Mouse (Mus musculus) stomach, embryonic 15.5 days (tissue): ENCODE measurements around the gene Ifnar1. TPM values are rescaled to one million over a fixed set of nuclear protein-coding genes. Genes with fewer than 3 reads are reported as not detected.

Experiments
- ATAC-seq: fragments of 200-750 bp; cut with Nextera tagmentation; 2 replicates; pipeline ENCODE4 v1.8.0; 2017; ENCODE audit warnings: low read depth, moderate number of reproducible peaks, moderate TSS enrichment; ENCODE audit not compliant: insufficient read depth, low FRiP score
- H3K27ac ChIP-seq: fragments of 300-500 bp; sonication (generic); 2 replicates; pipeline ENCODE4 v1.5.1; 2015; ENCODE audit warnings: mild to moderate bottlenecking, inconsistent platforms
- H3K27me3 ChIP-seq: fragments of 300-500 bp; sonication (generic); replicated peaks from 2 replicates; pipeline ENCODE4 v1.6.1; 2015; ENCODE audit warnings: inconsistent platforms
- H3K36me3 ChIP-seq: fragments of 300-500 bp; sonication (generic); 2 replicates; pipeline ENCODE4 v1.6.1; 2015; ENCODE audit warnings: inconsistent platforms
- H3K4me1 ChIP-seq: fragments of 300-500 bp; sonication (generic); 2 replicates; pipeline ENCODE4 v1.6.1; 2015; ENCODE audit warnings: inconsistent platforms
- H3K4me2 ChIP-seq: fragments of 300-500 bp; sonication (generic); 2 replicates; pipeline ENCODE4 v1.6.1; 2015; ENCODE audit warnings: mild to moderate bottlenecking, inconsistent platforms
- H3K4me3 ChIP-seq: fragments of 300-500 bp; sonication (generic); replicated peaks from 2 replicates; pipeline ENCODE4 v1.5.1; 2015; ENCODE audit warnings: inconsistent platforms
- H3K9ac ChIP-seq: fragments of 300-500 bp; sonication (generic); 2 replicates; pipeline ENCODE4 v1.6.1; 2015; ENCODE audit warnings: inconsistent platforms
- H3K9me3 ChIP-seq: fragments of 300-500 bp; sonication (generic); 2 replicates; pipeline ENCODE4 v1.6.1; 2016; ENCODE audit warnings: inconsistent platforms
- WGBS: fragments of 180-500 bp; shearing (Covaris S2); methylation state at CpG from one replicate; pipeline ENCODE4 v1.1.7; 2015; 5-methylcytosine and 5-hydroxymethylcytosine counted together
- polyA plus RNA-seq: library from polyadenylated mRNA; unstranded; fragments of >200 nt; fragmentation: Nextera tagmentation; extraction: Ambion mirVana; gene quantifications from 2 replicates; pipeline ENCODE4 v1.2.1, GENCODE M21; 2015

Ifnar1 gene
- polyA plus RNA-seq, 1 experiment from 2014 or later, result 48.8 TPM

GRCm38 (mm10) chr16:91546391-91546835 lies 61.4 kb downstream of the Ifnar1 start:
- peaks cover 28% of the 10 kb centered on the region for H3K4me1 ChIP-seq
- no peaks in the 10 kb centered on the region for H3K27me3 ChIP-seq
- peak overlapping the region; percentile 71 for H3K4me3 ChIP-seq
- no peaks in the 10 kb centered on the region for H3K9me3 ChIP-seq
- peak overlapping the region; percentile 60 for H3K4me2 ChIP-seq
- H3K9ac ChIP-seq, result peak overlapping the region; percentile 51; the same call in 1 of the 2 replicates
- no peaks in the 10 kb centered on the region for H3K36me3 ChIP-seq
- WGBS, result 18% methylated on average over 14 of the region's 14 CpGs
- ATAC-seq, result peak; percentile 37; the same call in 1 of the 2 replicates
- H3K27ac ChIP-seq, result peak overlapping the region; percentile 75

GRCm38 (mm10) chr16:91546836-91547741 lies 62.1 kb downstream of the Ifnar1 start, which contains the start of gene Ifngr2:
TSS of gene Ifngr2 (plus strand) at chr16:91547072.
- H3K9me3 ChIP-seq, result no peaks in the 10 kb centered on the region
- peak within 1 kb of the TSS; percentile 60 for H3K4me2 ChIP-seq
- peak within 1 kb of the TSS; percentile 75 for H3K27ac ChIP-seq

DNA sequence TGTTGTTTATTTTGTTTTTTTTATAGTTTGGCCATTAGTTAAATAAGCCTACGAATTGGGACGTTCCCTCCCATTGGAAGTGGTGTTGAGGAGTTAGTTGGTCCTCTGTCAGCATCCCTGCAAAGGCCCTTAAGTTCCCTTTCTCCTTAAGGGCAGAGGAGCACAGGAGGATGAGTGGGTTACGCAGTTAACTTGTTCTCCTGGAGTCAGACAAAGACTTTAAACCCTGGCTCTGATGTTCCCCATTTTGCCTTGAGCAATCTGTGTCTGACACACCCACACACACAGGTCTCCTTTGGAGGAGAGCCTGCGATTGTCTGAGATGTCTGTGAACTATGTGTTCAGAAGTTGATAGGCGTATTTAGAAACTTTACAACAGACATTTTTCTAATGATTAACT lies 62.9 kb downstream of the Ifnar1 start:
- Histone ChIP-seq H3K4me2 (peak overlapping the region; percentile 60), H3K4me3 (peak overlapping the region; percentile 71), H3K27ac (no peak overlapping the region), H3K9me3 (no peaks in the 10 kb centered on the region), H3K4me1 (peaks cover 28% of the 10 kb centered on the region), H3K9ac (no peak overlapping the region), H3K27me3 (no peaks in the 10 kb centered on the region), H3K36me3 (no peaks in the 10 kb centered on the region; the same call in 1 of the 2 replicates)
- 48% methylated on average over 5 of the region's 5 CpGs for whole genome bisulfite sequencing
- no peak for ATAC-seq

More at GRCm38 (mm10) chr16:91546836-91547741, 62.1 kb downstream of the Ifnar1 start, which contains the start of gene Ifngr2:
- Histone ChIP-seq H3K4me3 (peak within 1 kb of the TSS; percentile 71), H3K27me3 (no peaks in the 10 kb centered on the region), H3K4me1 (peaks cover 24% of the 10 kb centered on the region), H3K9ac (peak within 1 kb of the TSS; percentile 51), H3K36me3 (no peaks in the 10 kb centered on the region)
- peak; percentile 84 for ATAC-seq
- WGBS, result under 1% methylated on average over 61 of the region's 74 CpGs

GRCm38 (mm10) chr16:91548586-91548985 lies 63.5 kb downstream of the Ifnar1 start:
- H3K4me2 ChIP-seq, result peak overlapping the region; percentile 38
- H3K36me3 ChIP-seq, result no peaks in the 10 kb centered on the region; the same call in 1 of the 2 replicates
- no peak overlapping the region for H3K9ac ChIP-seq
- ATAC-seq, result no peak
- H3K27ac ChIP-seq, result peak overlapping the region; percentile 12; the same call in 1 of the 2 replicates
- H3K27me3 ChIP-seq, result no peaks in the 10 kb centered on the region
- H3K9me3 ChIP-seq, result no peaks in the 10 kb centered on the region
- 37% methylated on average over 5 of the region's 5 CpGs for WGBS
- H3K4me1 ChIP-seq, result peaks cover 34% of the 10 kb centered on the region
- peak overlapping the region; percentile 24; the same call in 1 of the 2 replicates for H3K4me3 ChIP-seq

DNA sequence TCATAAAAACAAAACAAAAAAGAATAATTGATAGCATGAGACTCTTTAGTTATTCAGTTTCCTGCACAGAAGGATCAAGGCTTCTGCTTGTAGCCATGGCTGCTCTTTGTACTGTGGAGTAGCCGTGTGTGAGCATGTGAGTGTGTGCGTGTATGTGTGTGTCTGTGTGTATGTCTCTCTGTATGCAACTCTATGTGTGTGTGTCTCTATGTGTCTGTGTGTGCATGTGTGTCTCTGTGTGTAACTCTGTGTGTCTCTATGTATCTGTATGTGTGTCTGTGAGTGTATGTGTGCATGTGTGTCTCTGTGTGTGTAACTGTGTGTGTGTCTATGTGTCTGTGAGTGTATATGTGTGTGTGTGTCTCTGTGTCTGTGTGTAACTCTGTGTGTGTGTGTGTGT lies 64.0 kb downstream of the Ifnar1 start:
- H3K36me3 ChIP-seq, result no peaks in the 10 kb centered on the region; the same call in 1 of the 2 replicates
- H3K27me3 ChIP-seq, result no peaks in the 10 kb centered on the region
- peak overlapping the region; percentile 38 for H3K4me2 ChIP-seq
- H3K27ac ChIP-seq, result peak overlapping the region; percentile 12; the same call in 1 of the 2 replicates
- WGBS, result 70% methylated on average over 2 of the region's 2 CpGs
- ATAC-seq, result no peak
- no peaks in the 10 kb centered on the region for H3K9me3 ChIP-seq
- H3K9ac ChIP-seq, result no peak overlapping the region
- peak overlapping the region; percentile 24; the same call in 1 of the 2 replicates for H3K4me3 ChIP-seq
- peaks cover 38% of the 10 kb centered on the region for H3K4me1 ChIP-seq

- no peak overlapping the region for H3K4me2 ChIP-seq
- no peak overlapping the region for H3K9ac ChIP-seq
- 66% methylated on average over 5 of the region's 5 CpGs for WGBS
- no peaks in the 10 kb centered on the region for H3K9me3 ChIP-seq
- peak overlapping the region; percentile 48; the same call in 1 of the 2 replicates for H3K27ac ChIP-seq
- H3K4me3 ChIP-seq, result no peak overlapping the region
- peaks cover 38% of the 10 kb centered on the region for H3K4me1 ChIP-seq
- ATAC-seq, result no peak
- no peaks in the 10 kb centered on the region; the same call in 1 of the 2 replicates for H3K36me3 ChIP-seq
- no peaks in the 10 kb centered on the region for H3K27me3 ChIP-seq
Measured at GRCm38 (mm10) chr16:91549616-91550015, 64.6 kb downstream of the Ifnar1 start.

- peak overlapping the region; percentile 74 for H3K27ac ChIP-seq
- no peak overlapping the region for H3K9ac ChIP-seq
- no peak overlapping the region for H3K4me3 ChIP-seq
- 0 out of 2 replicates have a peak overlapping the region, but pooled peaks have one; percentile 16 for H3K4me2 ChIP-seq
- peaks cover 36% of the 10 kb centered on the region for H3K4me1 ChIP-seq
- no peaks in the 10 kb centered on the region for H3K9me3 ChIP-seq
- WGBS, result 64% methylated on average over 10 of the region's 10 CpGs
- ATAC-seq, result peak; percentile 74
- H3K27me3 ChIP-seq, result no peaks in the 10 kb centered on the region
- peaks cover 2% of the 10 kb centered on the region; the same call in 1 of the 2 replicates for H3K36me3 ChIP-seq
Measured at GRCm38 (mm10) chr16:91551081-91551524, 66.1 kb downstream of the Ifnar1 start.

DNA sequence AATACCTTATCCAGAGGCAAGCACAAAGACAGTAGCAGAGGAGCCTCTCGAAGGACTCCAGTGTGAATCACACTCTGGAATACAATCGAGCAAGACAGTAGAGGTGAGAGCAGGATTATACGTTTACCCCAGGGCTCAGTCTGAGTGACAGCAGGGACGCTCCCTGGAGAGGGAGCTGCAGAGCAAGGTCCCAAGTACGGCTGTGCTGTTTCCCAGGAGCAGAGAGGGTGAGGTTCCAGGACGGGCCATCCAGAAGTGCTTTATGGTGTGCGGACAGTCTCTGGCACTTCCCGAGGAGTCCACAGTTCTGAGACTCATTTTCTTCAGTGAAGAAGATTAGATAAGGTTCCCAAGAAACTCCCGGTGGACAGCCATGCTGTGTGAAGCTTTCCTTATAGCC lies 67.0 kb downstream of the Ifnar1 start:
- H3K9me3 ChIP-seq, result no peaks in the 10 kb centered on the region

DNA sequence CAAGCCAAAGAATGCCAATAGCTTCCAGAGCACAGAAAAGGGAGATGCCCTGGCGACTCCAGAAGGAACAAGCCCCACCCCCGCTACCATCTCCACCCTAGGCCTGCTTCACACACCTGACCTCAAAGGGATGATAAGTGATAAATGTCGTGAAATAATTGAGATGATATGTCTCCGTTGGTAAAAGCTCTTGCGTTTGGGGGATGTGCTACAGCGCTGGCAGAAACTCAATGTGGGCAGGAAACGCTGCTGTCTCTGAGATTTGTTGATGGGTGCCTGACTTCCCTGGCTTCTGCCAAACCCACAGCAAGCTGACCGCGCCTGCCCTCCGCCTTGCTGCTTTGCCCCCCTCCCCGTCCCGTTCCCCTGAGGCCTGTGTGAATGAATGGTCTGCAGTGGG lies 68.6 kb downstream of the Ifnar1 start:
- Histone ChIP-seq H3K4me2 (0 out of 2 replicates have a peak overlapping the region, but pooled peaks have one; percentile 20), H3K27ac (no peak overlapping the region), H3K4me3 (no peak overlapping the region), H3K9ac (no peak overlapping the region), H3K27me3 (no peaks in the 10 kb centered on the region), H3K4me1 (peaks cover 26% of the 10 kb centered on the region), H3K36me3 (peaks cover 8% of the 10 kb centered on the region), H3K9me3 (no peaks in the 10 kb centered on the region)
- ATAC-seq, result no peak
- WGBS, result 40% methylated on average over 12 of the region's 12 CpGs

More for the DNA sequence above, 67.0 kb downstream of the Ifnar1 start:
- Histone ChIP-seq H3K4me2 (no peak overlapping the region), H3K27me3 (no peaks in the 10 kb centered on the region), H3K9ac (no peak overlapping the region), H3K36me3 (peaks cover 2% of the 10 kb centered on the region; the same call in 1 of the 2 replicates), H3K4me3 (no peak overlapping the region), H3K4me1 (peaks cover 33% of the 10 kb centered on the region), H3K27ac (no peak overlapping the region)
- ATAC-seq, result no peak
- 54% methylated on average over 9 of the region's 9 CpGs for WGBS

DNA sequence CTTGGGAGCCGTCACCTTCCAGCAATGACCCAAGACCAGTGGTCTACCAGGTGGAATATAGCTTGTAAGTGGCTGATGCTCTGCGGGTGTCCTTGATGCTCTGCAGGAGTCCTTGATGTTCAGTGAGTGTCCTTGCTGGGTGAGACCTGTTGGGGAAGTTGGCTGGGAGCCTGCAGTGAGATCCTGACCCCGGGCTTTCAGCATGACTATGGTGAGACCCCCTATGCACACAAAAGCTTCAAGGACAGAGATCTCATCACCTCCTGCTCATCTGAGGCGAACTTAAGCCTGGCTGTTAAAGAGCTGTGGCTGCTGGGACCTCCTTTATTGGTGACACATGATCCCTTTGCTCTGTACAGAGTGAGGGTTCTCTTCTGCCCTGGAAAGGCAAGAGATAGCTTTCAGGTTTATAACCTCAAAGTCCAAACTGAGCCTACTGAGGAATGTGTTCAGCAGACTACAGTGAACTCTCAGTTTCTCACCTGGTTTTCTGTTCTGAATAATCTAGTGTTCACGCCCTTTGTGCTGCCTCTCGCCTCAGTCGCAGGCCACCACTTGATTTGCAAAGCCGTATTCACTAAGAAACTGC lies 70.1 kb downstream of the Ifnar1 start:
- no peak for ATAC-seq
- H3K4me1 ChIP-seq, result peaks cover 14% of the 10 kb centered on the region
- no peaks in the 10 kb centered on the region for H3K9me3 ChIP-seq
- H3K36me3 ChIP-seq, result peaks cover 15% of the 10 kb centered on the region
- no peak overlapping the region for H3K4me3 ChIP-seq
- no peak overlapping the region for H3K9ac ChIP-seq
- no peak overlapping the region for H3K27ac ChIP-seq
- H3K4me2 ChIP-seq, result no peak overlapping the region
- no peaks in the 10 kb centered on the region for H3K27me3 ChIP-seq
- 86% methylated on average over 8 of the region's 8 CpGs for WGBS

DNA sequence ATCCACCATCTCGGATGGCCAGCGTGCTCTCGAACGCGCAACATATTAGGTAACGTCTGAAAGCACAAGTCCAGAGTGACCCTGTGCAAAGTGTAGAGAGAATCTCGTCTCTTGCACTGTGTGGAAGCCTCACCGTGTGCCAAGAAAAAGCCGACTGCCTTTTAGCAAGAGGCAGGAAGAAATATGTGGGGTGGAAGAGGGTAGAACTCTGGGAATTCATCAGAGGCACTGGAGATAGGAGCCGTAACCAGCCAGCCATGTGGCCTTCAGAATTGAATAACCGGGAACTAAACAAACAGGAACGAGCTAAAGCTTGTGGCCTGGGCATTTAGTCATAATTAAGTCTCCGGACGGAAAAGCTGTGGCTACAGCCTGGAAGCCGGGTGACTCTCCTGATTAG lies 71.6 kb downstream of the Ifnar1 start:
- no peak overlapping the region for H3K4me3 ChIP-seq
- H3K36me3 ChIP-seq, result peaks cover 21% of the 10 kb centered on the region
- H3K4me2 ChIP-seq, result no peak overlapping the region
- H3K27me3 ChIP-seq, result no peaks in the 10 kb centered on the region
- no peaks in the 10 kb centered on the region for H3K9me3 ChIP-seq
- WGBS, result 69% methylated on average over 15 of the region's 15 CpGs
- ATAC-seq, result no peak
- H3K4me1 ChIP-seq, result peaks cover 14% of the 10 kb centered on the region; the same call in 1 of the 2 replicates
- no peak overlapping the region for H3K9ac ChIP-seq
- no peak overlapping the region for H3K27ac ChIP-seq
